Mouse (Mus musculus): ENCODE results near the gene Olfr49.
"Not testable (repeated sequence)": the region's sequence is repeated elsewhere in the genome, so short reads cannot be mapped to it uniquely, and the experiment has no call there.

Gene Olfr49

DNA sequence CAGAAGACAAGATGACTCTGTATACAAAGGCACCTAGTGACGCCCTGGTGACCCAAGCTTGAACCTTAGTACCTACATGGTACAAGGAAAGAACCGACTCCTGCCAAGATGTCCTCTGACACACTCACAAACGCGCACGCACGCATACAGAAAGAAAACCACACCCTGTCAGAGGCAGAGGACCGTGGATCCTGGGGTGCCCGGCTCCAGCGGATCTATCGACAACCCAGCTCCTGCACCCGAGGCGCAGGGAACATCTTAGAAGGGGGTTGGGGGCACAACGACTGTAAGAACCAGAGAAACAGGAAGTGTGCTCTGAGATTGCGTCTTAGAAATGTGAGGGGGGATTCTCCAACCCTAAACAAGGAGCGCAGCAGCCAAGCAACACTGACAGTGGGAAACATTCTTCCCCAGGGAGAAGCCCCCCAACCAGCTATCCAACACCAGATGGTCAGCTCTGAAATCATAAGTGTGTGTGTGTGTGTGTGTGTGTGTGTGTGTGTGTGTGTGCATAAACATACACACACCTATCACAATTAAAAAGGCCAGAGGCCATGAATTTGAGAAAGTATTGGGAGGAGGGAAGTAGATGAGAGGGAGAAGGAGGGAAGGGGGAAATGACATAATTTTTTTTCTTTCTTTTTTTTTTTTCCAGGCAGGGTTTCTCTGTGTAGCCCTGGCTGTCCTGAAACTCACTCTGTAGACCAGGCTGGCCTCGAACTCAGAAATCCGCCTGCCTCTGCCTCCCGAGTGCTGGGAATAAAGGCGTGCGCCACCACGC is 53.4 kb downstream of the Olfr49 start:
- no peak for DNase-seq (ENCODE audit: low spot score)

DNA sequence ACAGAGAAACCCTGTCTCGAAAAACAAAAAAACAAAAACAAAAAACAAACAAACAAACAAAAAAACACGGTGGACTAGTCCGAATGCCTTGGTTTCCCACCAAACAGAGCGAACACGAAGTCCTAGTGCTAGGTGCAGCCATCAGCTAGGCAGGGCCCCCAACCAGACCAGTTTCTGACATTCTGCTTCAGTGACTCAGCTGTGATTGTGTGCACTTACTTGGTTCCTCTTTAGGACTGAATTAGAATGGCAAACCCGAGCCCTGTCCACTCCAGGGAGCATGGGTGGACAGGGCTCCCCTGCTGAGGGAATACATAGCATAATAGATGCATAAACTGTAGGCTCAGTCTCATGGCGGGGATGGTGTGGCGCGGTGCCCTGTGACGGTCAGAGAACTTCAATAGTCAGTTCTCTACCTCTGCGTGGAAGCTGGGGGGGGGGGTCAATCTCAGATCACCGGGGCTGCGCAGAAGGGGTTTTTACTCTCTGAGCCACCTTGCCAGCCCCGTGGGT is 54.0 kb downstream of the Olfr49 start:
- no peak for DNase-seq (ENCODE audit: low spot score)

DNA sequence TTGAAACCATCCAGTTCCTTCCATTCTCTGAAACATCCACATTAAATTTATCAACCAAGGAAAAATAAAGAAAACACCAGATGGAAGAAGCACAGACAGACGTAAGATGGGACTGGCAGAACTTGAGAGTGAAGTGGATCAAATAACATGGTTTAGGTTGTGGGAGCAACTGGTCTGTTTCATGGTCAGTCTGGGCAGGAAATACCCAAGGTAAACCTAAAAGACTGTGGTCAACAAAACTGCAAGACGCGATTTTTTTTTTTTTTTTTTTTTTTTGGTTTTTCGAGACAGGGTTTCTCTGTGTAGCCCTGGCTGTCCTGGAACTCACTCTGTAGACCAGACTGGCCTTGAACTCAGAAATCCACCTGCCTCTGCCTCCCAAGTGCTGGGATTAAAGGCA is 54.9 kb downstream of the Olfr49 start:
- not testable (repeated sequence) for DNase-seq (ENCODE audit: low spot score)

GRCm38 (mm10) chr14:54228933-54229713 is 55.6 kb downstream of the Olfr49 start:
- no peak for DNase-seq (ENCODE audit: low spot score)

GRCm38 (mm10) chr14:54228501-54228900 is 56.2 kb downstream of the Olfr49 start:
- no peak for DNase-seq (ENCODE audit: low spot score)
